Mouse (Mus musculus): ENCODE results near the gene Sco1. TPM values are rescaled to one million over a fixed set of nuclear protein-coding genes. Genes with fewer than 3 reads are reported as not detected.
"Not testable (repeated sequence)": the region's sequence is repeated elsewhere in the genome, so short reads cannot be mapped to it uniquely, and the experiment has no call there.

Sco1 gene
- total and polyA plus RNA-seq, 3 experiments: 14.1 to 32.9 TPM; not detected in 1

- Histone ChIP-seq H3K4me3 (ENCODE audit: control insufficient read depth in 1 of 2, insufficient read depth in 1 of 2, low read depth in 2 of 2, low read length in 2 of 2) (no peak overlapping the region), H3K4me1 (ENCODE audit: control insufficient read depth in 1 of 2, insufficient read depth in 2 of 2, low read length in 2 of 2) (peaks cover 6 to 10% of the 10 kb centered on the region in 2 experiments; a peak in 3 of 4 replicates), H3K27ac (ENCODE audit: control insufficient read depth, low read depth, low read length) (no peak overlapping the region), H3K27me3 (ENCODE audit: control insufficient read depth in 1 of 2, insufficient read depth in 2 of 2, low read length in 2 of 2) (no peaks in the 10 kb centered on the region), H3K36me3 (ENCODE audit: control insufficient read depth in 1 of 2, insufficient read depth in 2 of 2, low read length in 2 of 2) (peaks cover 0 to 2% of the 10 kb centered on the region in 2 experiments; a peak in 1 of 4 replicates), H3K79me2 (ENCODE audit: control insufficient read depth, insufficient read depth, low read length, poor library complexity) (no peaks in the 10 kb centered on the region), H3K9me3 (replicated peaks; ENCODE audit: insufficient read depth, low read length) (no peaks in the 10 kb centered on the region), H3K9ac (ENCODE audit: control insufficient read depth, low read depth, low read length, poor library complexity, severe bottlenecking) (no peak overlapping the region)
- no peak for DNase-seq (ENCODE audit: low read depth, low spot score)
- TF ChIP-seq CHD2 (IDR thresholded peaks at IDR 0.05; ENCODE audit: low read length) (no peak), MAX (IDR thresholded peaks at IDR 0.05; ENCODE audit: low read length) (no peak), MXI1 (IDR thresholded peaks at IDR 0.05; ENCODE audit: low read depth, low read length) (no peak), ZNF384 (IDR thresholded peaks at IDR 0.05; ENCODE audit: low read depth, low read length) (no peak), SIN3A (IDR thresholded peaks at IDR 0.05; ENCODE audit: low read length) (no peak), RAD21 (IDR thresholded peaks at IDR 0.05; ENCODE audit: low read depth, low read length) (no peak), TCF12 (IDR thresholded peaks at IDR 0.05; ENCODE audit: low read depth, low read length) (no peak), ZMIZ1 (IDR thresholded peaks at IDR 0.05; ENCODE audit: low read depth, low read length) (no peak), GABPA (IDR thresholded peaks at IDR 0.05; ENCODE audit: low read depth, low read length) (no peak), POLR2AphosphoS2 (IDR thresholded peaks at IDR 0.05; ENCODE audit: low read length) (no peak)
These were observed 34.1 kb downstream of the Sco1 start for GRCm38 (mm10) chr11:67086467-67087164.

DNA sequence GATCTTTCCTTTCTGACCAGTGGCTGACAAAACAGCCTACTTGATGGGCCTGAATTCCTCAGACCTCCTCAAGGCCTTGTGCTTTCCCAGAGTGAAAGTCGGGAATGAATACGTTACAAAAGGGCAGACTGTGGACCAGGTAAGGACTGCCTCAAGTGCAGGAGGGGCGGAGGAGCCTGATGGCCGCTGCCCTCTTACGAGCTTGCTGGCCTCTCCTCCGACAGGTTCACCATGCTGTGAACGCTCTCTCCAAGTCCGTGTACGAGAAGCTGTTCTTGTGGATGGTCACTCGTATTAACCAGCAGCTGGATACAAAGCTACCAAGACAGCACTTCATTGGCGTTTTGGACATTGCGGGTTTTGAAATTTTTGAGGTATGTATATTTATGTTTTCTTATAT, 34.8 kb downstream of the Sco1 start:
- DNase-seq (ENCODE audit: low read depth, low spot score): no peak
- Histone ChIP-seq H3K27ac (ENCODE audit: control insufficient read depth, low read depth, low read length) (no peak overlapping the region), H3K36me3 (ENCODE audit: control insufficient read depth in 1 of 2, insufficient read depth in 2 of 2, low read length in 2 of 2) (peaks cover 0 to 1% of the 10 kb centered on the region in 2 experiments; a peak in 1 of 4 replicates), H3K4me1 (ENCODE audit: control insufficient read depth in 1 of 2, insufficient read depth in 2 of 2, low read length in 2 of 2) (peaks cover 0 to 8% of the 10 kb centered on the region in 2 experiments; a peak in 2 of 4 replicates), H3K4me3 (ENCODE audit: control insufficient read depth in 1 of 2, insufficient read depth in 1 of 2, low read depth in 2 of 2, low read length in 2 of 2) (no peak overlapping the region), H3K79me2 (ENCODE audit: control insufficient read depth, insufficient read depth, low read length, poor library complexity) (no peaks in the 10 kb centered on the region), H3K27me3 (ENCODE audit: control insufficient read depth in 1 of 2, insufficient read depth in 2 of 2, low read length in 2 of 2) (no peaks in the 10 kb centered on the region), H3K9me3 (replicated peaks; ENCODE audit: insufficient read depth, low read length) (no peaks in the 10 kb centered on the region), H3K9ac (ENCODE audit: control insufficient read depth, low read depth, low read length, poor library complexity, severe bottlenecking) (no peak overlapping the region)
- TF ChIP-seq MAZ (IDR thresholded peaks at IDR 0.05; ENCODE audit: low read depth, low read length): no peak
- TF ChIP-seq USF2 (IDR thresholded peaks at IDR 0.05; ENCODE audit: borderline replicate concordance in 1 of 2, insufficient read depth in 1 of 2, low read depth in 1 of 2, low read length in 2 of 2): no peak
- no peak for TF ChIP-seq POLR2AphosphoS5 (IDR thresholded peaks at IDR 0.05; ENCODE audit: borderline replicate concordance, low read depth, low read length)
- TF ChIP-seq TBP (IDR thresholded peaks at IDR 0.05; ENCODE audit: low read depth, low read length): no peak
- TF ChIP-seq SMC3 (IDR thresholded peaks at IDR 0.05; ENCODE audit: low read depth, low read length): no peak
- no peak for TF ChIP-seq NRF1 (IDR thresholded peaks at IDR 0.05; ENCODE audit: insufficient read depth, low read depth, low read length, poor library complexity, severe bottlenecking)
- TF ChIP-seq ETS1 (IDR thresholded peaks at IDR 0.05; ENCODE audit: low read depth, low read length): no peak
- TF ChIP-seq TAL1 (IDR thresholded peaks at IDR 0.05; ENCODE audit: low read length): no peak
- TF ChIP-seq CHD2 (IDR thresholded peaks at IDR 0.05; ENCODE audit: low read length): no peak
- TF ChIP-seq GATA1 (IDR thresholded peaks at IDR 0.05; ENCODE audit: low read depth, low read length): no peak
- TF ChIP-seq MYC (IDR thresholded peaks at IDR 0.05; ENCODE audit: low read depth, low read length): no peak
- TF ChIP-seq MAX (IDR thresholded peaks at IDR 0.05; ENCODE audit: low read length): no peak
- no peak for TF ChIP-seq MAFK (IDR thresholded peaks at IDR 0.05; ENCODE audit: borderline replicate concordance, low read depth, low read length)
- TF ChIP-seq EP300 (IDR thresholded peaks at IDR 0.05; ENCODE audit: low read depth in 1 of 2, low read length in 2 of 2): no peak
- TF ChIP-seq MYB (IDR thresholded peaks at IDR 0.05; ENCODE audit: low read depth, low read length): no peak
- no peak for TF ChIP-seq POLR2A (IDR thresholded peaks at IDR 0.05; ENCODE audit: control insufficient read depth in 1 of 2, insufficient read depth in 1 of 2, low read depth in 1 of 2, low read length in 2 of 2, poor library complexity in 1 of 2)

GRCm38 (mm10) chr11:67092354-67092753, 39.9 kb downstream of the Sco1 start:
- H3K36me3 ChIP-seq (ENCODE audit: control insufficient read depth in 1 of 2, insufficient read depth in 2 of 2, low read length in 2 of 2); H3K9ac ChIP-seq (ENCODE audit: control insufficient read depth, low read depth, low read length, poor library complexity, severe bottlenecking); H3K27ac ChIP-seq (ENCODE audit: control insufficient read depth, low read depth, low read length); DNase-seq (ENCODE audit: low read depth, low spot score); H3K4me3 ChIP-seq (ENCODE audit: control insufficient read depth in 1 of 2, insufficient read depth in 1 of 2, low read depth in 2 of 2, low read length in 2 of 2); H3K4me1 ChIP-seq (ENCODE audit: control insufficient read depth in 1 of 2, insufficient read depth in 2 of 2, low read length in 2 of 2); H3K79me2 ChIP-seq (ENCODE audit: control insufficient read depth, insufficient read depth, low read length, poor library complexity); H3K9me3 ChIP-seq (replicated peaks; ENCODE audit: insufficient read depth, low read length); H3K27me3 ChIP-seq (ENCODE audit: control insufficient read depth in 1 of 2, insufficient read depth in 2 of 2, low read length in 2 of 2): not testable (repeated sequence)

Data from MEL (cell line).